Mouse (Mus musculus): ENCODE results near the gene Slc7a14.

- TF ChIP-seq CTCF (IDR thresholded peaks at IDR 0.05) = no peak
- no peak for TF ChIP-seq POLR2A (IDR thresholded peaks at IDR 0.05; ENCODE audit: insufficient read depth, low read depth, low read length)
These were observed 46.6 kb downstream of the Slc7a14 start for GRCm38 (mm10) chr3:31263535-31263934.
